Mouse (Mus musculus): ENCODE data around the gene Cd59a.

- TF ChIP-seq POLR2A (IDR thresholded peaks at IDR 0.05; ENCODE audit: low read depth, low read length) (no peak), CTCF (IDR thresholded peaks at IDR 0.05; ENCODE audit: extremely low read depth, insufficient read length, insufficient replicate concordance, low read depth, low read length) (no peak)
These were observed 655 bp downstream of the Cd59a start for GRCm38 (mm10) chr2:104096256-104096655.
